In genomic region chr12:115709813-115710212, GRCm38 (mm10) we compare ENCODE assay signal across 3 mouse cellular contexts.
ATAC-seq lines count a peak whose summit lies in the region.

No protein-coding gene starts in this region.

- ATAC-seq in megakaryocyte, adult 5-6 weeks (ENCODE audit: poor library complexity, severe bottlenecking) = peak; percentile 87
- 0 out of 2 replicates have a peak, but pooled peaks have one; percentile 37 for ATAC-seq in megakaryocyte progenitor cell, adult 5-6 weeks (replicated peaks; ENCODE audit: poor library complexity)
- ATAC-seq in neutrophil, adult 5-6 weeks (ENCODE audit: extremely low read depth, insufficient number of reproducible peaks, low FRiP score, poor library complexity, severe bottlenecking) = peak; percentile 53; the same call in 1 of the 2 replicates

Comparison
In these comparisons a context has a peak if more than half of its experiments do, and no peak if none do; other contexts are left out.
1. ATAC-seq: peak in every context shown above with its lines; median percentile 87 in megakaryocyte, adult 5-6 weeks; 53 in neutrophil, adult 5-6 weeks; 37 in megakaryocyte progenitor cell, adult 5-6 weeks.